Mouse (Mus musculus) hindbrain, embryonic 14.5 days (tissue): Measurements from ENCODE around the gene P2ry12. TPM values are rescaled to one million over a fixed set of nuclear protein-coding genes. Genes with fewer than 3 reads are reported as not detected.

ENCODE experiments used
- ATAC-seq: fragments of 200-750 bp; cut with Nextera tagmentation; 2 replicates; pipeline ENCODE4 v1.8.0; 2017; ENCODE audit warnings: moderate number of reproducible peaks, mild to moderate bottlenecking, moderate TSS enrichment, moderate library complexity; ENCODE audit not compliant: low FRiP score
- DNase-seq: peaks from one replicate; pipeline ENCODE4 v3.0.0-alpha.2; 2015; ENCODE audit warnings: low spot score
- H3K27ac ChIP-seq: fragments of 300-500 bp; sonication (generic); 2 replicates; pipeline ENCODE4 v1.5.1; 2014; ENCODE audit warnings: mild to moderate bottlenecking, moderate library complexity
- H3K27me3 ChIP-seq: fragments of 300-500 bp; sonication (generic); 2 replicates; pipeline ENCODE4 v1.6.1; 2014; ENCODE audit warnings: mild to moderate bottlenecking, low read length, mixed read lengths; ENCODE audit not compliant: control insufficient read depth, insufficient read depth
- H3K36me3 ChIP-seq: fragments of 300-500 bp; sonication (generic); replicated peaks from 2 replicates; pipeline ENCODE4 v1.6.1; 2014; ENCODE audit not compliant: control insufficient read depth, insufficient read depth
- H3K4me1 ChIP-seq: fragments of 300-500 bp; sonication (generic); replicated peaks from 2 replicates; pipeline ENCODE4 v1.6.1; 2014; ENCODE audit warnings: antibody characterized with exemption, low read length, mixed read lengths; ENCODE audit not compliant: control insufficient read depth, insufficient read depth
- H3K4me2 ChIP-seq: fragments of 300-500 bp; sonication (generic); replicated peaks from 2 replicates; pipeline ENCODE4 v1.6.1; 2014; ENCODE audit warnings: mild to moderate bottlenecking, moderate library complexity
- H3K4me3 ChIP-seq: fragments of 300-500 bp; sonication (generic); replicated peaks from 2 replicates; pipeline ENCODE4 v1.5.1; 2014; ENCODE audit warnings: mild to moderate bottlenecking, low read length
- H3K9ac ChIP-seq: fragments of 300-500 bp; sonication (generic); 2 replicates; pipeline ENCODE4 v1.6.1; 2014
- H3K9me3 ChIP-seq: fragments of 300-500 bp; sonication (generic); 2 replicates; pipeline ENCODE4 v1.6.1; 2016; ENCODE audit warnings: low read length; ENCODE audit not compliant: control insufficient read depth
- WGBS: fragments of 180-500 bp; shearing (Covaris S2); extraction: QIAGEN DNeasy Blood & Tissue Kit; methylation state at CpG from one replicate; pipeline ENCODE4 v1.1.7; 2014; 5-methylcytosine and 5-hydroxymethylcytosine counted together
- polyA plus RNA-seq: library from polyadenylated mRNA; unstranded; fragments of >200 nt; fragmentation: Nextera tagmentation; extraction: Ambion mirVana; gene quantifications from 2 replicates; pipeline ENCODE4 v1.2.1, GENCODE M21; 2014

The P2ry12 gene
- polyA plus RNA-seq, 1 experiment from 2014 or later = 10.0 TPM

DNA sequence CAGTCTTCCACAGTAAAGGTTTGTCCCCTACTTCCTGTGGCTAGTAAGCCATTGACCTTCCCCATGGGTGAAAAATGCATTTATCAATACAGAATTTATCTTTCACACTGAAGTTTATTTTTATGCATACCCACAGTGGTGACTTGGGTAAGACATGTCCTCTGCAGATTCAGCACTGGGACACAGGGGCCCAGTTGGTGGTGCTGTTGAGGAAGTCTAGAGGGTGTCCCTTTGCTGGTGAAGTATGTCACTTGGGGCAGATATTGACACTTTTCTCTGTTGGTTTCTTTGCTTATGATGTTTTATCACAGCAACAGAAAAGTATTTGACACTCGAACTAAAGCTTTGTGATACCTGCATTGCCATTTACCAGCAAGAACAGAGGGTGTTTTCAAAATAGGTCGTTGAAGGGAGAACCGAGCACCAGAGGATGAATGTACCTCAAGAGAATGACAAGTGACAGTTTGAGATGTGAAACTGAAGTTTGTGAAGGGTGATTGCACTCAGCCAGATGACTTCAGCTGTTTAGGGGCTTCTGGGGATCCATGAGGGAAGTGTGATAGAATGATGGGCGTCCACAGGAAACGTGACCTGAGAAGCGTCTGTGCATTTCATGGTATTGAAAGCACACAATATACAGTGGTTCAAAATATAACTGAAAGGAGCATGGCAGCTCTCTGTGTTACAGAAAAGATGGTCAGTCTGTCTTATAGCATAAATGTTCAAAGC, 88.1 kb downstream of the P2ry12 start:
- H3K4me3 ChIP-seq = no peak overlapping the region
- no peak for ATAC-seq
- H3K27ac ChIP-seq = no peak overlapping the region
- 85% methylated on average over 6 of the region's 6 CpGs for WGBS
- H3K9ac ChIP-seq = no peak overlapping the region
- H3K4me1 ChIP-seq = no peaks in the 10 kb centered on the region
- no peaks in the 10 kb centered on the region for H3K36me3 ChIP-seq
- H3K9me3 ChIP-seq = no peaks in the 10 kb centered on the region
- no peak overlapping the region for H3K4me2 ChIP-seq
- DNase-seq = no peak
- H3K27me3 ChIP-seq = no peaks in the 10 kb centered on the region

DNA sequence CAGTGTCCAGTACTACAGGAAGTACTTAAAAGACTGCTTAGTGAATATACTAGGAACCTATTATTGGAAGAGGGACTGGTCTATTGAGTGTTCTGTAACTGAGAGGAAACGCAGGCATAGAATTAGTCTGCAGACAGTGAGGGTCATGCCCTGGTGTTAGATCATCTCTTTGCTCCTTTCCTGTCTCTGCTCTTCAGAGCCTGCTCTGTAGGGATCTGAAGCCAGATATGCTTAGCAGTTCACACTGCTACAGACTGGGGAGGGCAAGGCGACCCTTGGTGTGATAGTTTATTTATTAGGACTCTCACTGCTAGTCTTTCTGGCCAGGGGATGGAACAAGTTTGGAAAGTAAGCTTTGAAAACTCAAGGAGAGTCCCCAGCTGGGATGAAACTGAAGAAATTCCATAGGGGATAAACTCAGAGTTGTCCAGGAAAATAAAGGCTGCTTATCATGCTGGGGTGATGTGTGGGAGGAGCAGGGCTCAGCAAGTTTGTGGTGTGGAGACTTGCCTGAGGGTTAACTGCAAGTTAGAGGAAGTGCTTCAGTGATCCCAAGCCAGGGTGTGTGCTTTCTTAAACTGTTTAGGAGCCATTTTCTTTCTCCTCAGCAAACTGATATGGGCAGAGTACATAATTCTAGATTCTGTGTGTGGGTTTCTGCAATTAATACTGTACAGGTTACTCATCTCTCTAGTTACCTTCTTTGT, 92.6 kb downstream of the P2ry12 start:
- H3K36me3 ChIP-seq = no peaks in the 10 kb centered on the region
- no peak for ATAC-seq
- no peak overlapping the region for H3K27ac ChIP-seq
- H3K27me3 ChIP-seq = no peaks in the 10 kb centered on the region
- no peak overlapping the region for H3K4me3 ChIP-seq
- H3K9ac ChIP-seq = no peak overlapping the region
- DNase-seq = no peak
- no peak overlapping the region for H3K4me2 ChIP-seq
- H3K9me3 ChIP-seq = no peaks in the 10 kb centered on the region
- H3K4me1 ChIP-seq = no peaks in the 10 kb centered on the region
- 81% methylated on average over 2 of the region's 2 CpGs for WGBS

DNA sequence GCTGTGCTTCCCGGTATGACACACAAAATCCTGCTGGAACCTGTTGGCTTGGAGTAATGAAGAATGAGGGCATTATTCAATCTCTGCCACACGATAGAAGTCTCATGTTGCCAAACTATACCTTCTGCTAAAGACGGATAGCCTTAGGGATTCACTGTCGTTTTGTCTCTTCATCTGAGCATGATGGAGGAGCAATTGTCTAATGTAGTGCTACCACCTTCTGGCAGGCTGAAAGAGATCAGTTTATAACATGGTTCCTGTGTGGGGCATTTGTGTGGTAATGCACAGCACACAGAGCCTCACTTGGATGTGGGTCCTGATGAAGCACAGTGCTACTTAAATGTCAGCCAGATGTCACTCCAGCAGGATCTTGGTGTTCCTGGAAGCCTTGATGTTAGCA, 93.5 kb downstream of the P2ry12 start:
- WGBS = 72% methylated on average over 4 of the region's 4 CpGs
- H3K4me2 ChIP-seq = no peak overlapping the region
- ATAC-seq (no peak), DNase-seq (no peak)
- H3K27ac ChIP-seq = no peak overlapping the region
- no peaks in the 10 kb centered on the region for H3K27me3 ChIP-seq
- H3K4me1 ChIP-seq = no peaks in the 10 kb centered on the region
- no peak overlapping the region for H3K4me3 ChIP-seq
- no peak overlapping the region for H3K9ac ChIP-seq
- H3K9me3 ChIP-seq = no peaks in the 10 kb centered on the region
- no peaks in the 10 kb centered on the region for H3K36me3 ChIP-seq

DNA sequence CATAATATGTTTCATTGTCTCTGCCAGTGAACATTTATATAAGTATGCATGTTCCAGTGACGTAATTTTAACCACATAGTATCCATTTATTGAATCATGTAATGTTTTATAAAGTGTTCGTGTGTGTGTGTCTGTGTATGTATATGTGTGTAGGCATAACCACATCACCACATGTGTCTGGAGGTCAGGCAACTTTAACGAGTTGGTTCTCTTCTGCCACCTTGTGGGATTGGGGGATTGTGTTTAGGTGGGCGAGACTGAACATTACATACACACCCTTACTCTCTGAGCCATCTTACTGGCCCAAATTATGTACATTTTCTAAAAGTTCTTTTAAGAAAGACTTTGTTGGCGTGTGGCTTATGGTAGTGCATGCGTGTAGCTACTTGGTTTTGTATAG, 94.2 kb downstream of the P2ry12 start:
- WGBS = 94% methylated on average over 6 of the region's 6 CpGs
- Histone ChIP-seq H3K4me3 (no peak overlapping the region), H3K4me1 (no peaks in the 10 kb centered on the region), H3K4me2 (no peak overlapping the region), H3K36me3 (no peaks in the 10 kb centered on the region), H3K9me3 (no peaks in the 10 kb centered on the region), H3K9ac (no peak overlapping the region), H3K27me3 (no peaks in the 10 kb centered on the region), H3K27ac (no peak overlapping the region)
- no peak for DNase-seq
- ATAC-seq = no peak

DNA sequence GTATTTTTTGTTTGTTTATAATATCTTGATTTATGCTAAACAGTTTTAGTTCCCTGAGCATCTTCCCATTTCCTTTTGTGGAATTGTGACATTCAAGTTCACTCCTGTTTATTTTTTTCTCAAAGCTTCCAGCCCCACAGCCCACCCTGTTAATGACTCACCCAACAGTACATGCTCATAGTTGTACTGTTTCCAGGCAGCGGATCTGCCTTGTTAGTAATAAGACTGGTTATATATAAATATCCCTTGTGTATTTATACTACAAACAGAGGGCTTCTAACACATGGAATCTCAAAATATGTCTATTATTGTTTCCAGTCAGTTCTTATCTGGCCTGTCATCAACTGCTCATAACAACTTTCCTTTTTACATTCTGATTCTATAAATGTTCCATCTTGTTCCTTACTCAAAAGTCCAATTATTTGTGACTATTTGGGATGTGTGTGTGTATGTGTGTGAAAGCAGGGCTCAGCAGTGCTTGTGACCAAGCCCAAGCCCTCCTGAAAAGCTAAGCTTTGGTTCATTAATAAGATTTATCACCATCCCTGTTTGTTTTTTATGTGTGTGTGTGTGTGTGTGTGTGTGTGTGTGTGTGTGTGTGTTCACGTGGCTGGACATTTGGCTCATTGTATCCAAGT, 95.1 kb downstream of the P2ry12 start:
- Histone ChIP-seq H3K4me3 (no peak overlapping the region), H3K27ac (no peak overlapping the region), H3K9ac (no peak overlapping the region), H3K27me3 (no peaks in the 10 kb centered on the region), H3K4me1 (no peaks in the 10 kb centered on the region), H3K36me3 (no peaks in the 10 kb centered on the region), H3K9me3 (no peaks in the 10 kb centered on the region), H3K4me2 (no peak overlapping the region)
- WGBS = 83% methylated on average over 2 of the region's 2 CpGs
- ATAC-seq = no peak
- no peak for DNase-seq

Other genes with a start within 250 kb of the P2ry12 start
- gene Gpr171, start 161.1 kb downstream of the P2ry12 start, polyA plus RNA-seq = 0.81 and 1.3 TPM in 2 replicates
- 4.0 and 4.4 TPM in 2 replicates for gene P2ry14, start 109.3 kb downstream of the P2ry12 start, polyA plus RNA-seq
- gene Gpr87, start 67.8 kb downstream of the P2ry12 start, polyA plus RNA-seq = 0.13 TPM in 1 of 2 replicates, not detected in the other
- 1.7 and 2.4 TPM in 2 replicates for gene P2ry13, start 52.0 kb downstream of the P2ry12 start, polyA plus RNA-seq
- 4.1 and 4.2 TPM in 2 replicates for gene Igsf10, start 81.5 kb upstream of the P2ry12 start, polyA plus RNA-seq